Mouse (Mus musculus) urinary bladder, adult 2 months (tissue): ENCODE measurements around the gene Gadd45g. TPM values are rescaled to one million over a fixed set of nuclear protein-coding genes. Genes with fewer than 3 reads are reported as not detected.

ENCODE experiments used
- DNase-seq: peaks from one replicate; pipeline ENCODE4 v3.0.0; 2022; ENCODE audit warnings: low spot score
- polyA plus RNA-seq: library from polyadenylated mRNA; depleted of rRNA; stranded (reverse); fragments of >200 nt; gene quantifications from 2 replicates; pipeline ENCODE4 v1.2.3, GENCODE M21; 2012; rRNA removed

Gene Gadd45g
- polyA plus RNA-seq, 1 experiment, result 122 TPM

DNA sequence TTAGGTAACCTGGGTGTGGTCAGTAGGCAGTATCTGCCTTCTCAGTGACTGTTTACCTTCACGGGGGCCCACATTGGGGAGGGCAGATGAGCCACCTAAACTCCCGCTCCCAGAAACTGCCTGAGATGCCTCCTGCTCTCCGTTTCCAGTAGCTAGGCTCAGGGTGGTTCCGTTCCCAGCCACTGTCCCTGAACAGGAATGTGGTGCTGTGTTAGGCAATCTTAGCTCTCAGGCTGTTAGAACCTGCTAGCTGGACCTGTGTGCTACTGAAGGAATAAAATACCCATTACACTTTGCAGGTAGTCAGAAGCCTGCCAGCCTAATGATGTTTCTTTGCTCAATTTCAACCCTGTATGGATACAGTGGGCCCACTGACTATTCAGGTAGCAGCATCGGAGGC, 37.8 kb downstream of the Gadd45g start:
- DNase-seq, result no peak

DNA sequence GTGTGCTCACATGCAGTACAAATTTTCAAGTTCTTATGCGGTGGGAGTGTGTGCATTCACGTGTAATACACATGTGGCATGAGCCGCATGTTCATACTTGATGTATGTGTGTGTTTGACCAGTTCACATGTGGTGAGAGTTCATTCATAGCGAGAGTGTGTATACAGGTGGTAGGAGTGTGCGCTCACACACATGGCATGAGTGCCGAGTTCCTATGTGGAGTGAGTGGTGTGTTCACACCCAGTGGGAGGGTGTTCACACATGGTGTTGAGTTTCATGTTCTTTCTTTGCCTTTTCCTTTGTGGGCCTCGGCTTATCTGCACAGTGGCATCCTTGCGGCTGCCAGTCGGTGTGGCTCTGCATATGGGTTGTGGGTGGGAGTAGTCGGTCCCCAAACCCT, 39.1 kb downstream of the Gadd45g start:
- no peak for DNase-seq

- no peak for DNase-seq
Measured at GRCm38 (mm10) chr13:51886085-51886484, 39.6 kb downstream of the Gadd45g start.

DNA sequence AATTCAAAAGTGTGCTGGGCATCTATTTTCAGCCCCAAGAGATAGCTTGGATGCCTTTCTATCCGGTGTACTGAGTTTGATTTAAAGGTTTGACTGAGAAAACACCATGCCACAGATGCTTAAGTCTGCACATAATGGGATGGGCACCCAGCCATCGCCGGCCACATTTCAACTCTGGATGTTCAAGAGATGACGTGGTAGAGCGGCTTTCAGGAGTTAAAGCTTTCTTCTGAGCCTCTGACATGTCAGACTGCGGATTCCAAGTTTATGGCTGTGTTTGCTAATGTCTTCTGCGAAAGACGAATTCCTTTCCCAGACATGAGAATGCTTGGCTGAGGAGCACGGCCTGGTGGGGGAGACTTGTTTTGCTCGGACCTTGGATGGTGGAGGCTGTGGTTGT, 40.2 kb downstream of the Gadd45g start:
- no peak for DNase-seq

DNA sequence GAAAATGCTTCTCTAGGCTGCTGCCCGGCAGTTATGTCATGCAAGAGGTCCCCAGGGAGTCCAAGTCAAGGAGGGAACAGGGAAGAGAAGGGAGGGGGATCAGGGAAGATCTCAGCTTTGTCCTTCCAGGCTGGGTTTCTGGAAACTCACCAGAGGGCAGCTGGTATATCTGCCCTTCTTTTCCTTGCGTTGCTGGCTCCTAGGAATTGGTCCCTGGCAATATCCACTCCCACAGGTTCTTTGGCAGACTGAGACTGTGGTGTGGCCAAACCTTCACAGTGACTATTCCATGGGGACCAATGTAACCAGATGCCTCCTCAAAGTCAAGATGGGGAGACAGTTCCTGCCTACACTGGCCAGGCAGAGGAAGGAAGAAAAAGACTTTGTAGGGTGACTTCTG, 41.9 kb downstream of the Gadd45g start:
- no peak for DNase-seq

- DNase-seq, result no peak
Measured at GRCm38 (mm10) chr13:51891825-51892532, 45.5 kb downstream of the Gadd45g start.

DNA sequence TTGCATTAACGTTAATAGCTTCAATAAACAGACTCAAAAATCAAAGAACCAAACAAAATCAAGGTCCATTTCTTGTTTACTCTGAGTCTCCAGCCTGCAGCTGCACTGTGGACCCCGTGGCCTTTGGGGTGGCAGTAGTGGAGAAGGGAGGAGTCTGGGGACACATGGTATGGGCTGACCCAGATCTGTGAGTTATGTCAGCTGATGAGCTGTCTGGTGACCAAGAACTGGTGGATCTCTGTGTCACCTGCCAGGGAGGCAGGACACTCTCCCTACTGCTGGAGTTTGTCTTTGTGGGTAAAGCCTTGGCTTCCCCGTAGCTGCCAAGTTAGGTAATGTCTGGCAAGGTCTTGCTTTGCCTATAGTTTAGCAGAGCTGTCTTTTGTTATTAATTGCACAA, 51.1 kb downstream of the Gadd45g start:
- DNase-seq, result no peak

Other genes starting within 250 kb of the Gadd45g start
- gene Cks2, start 201.4 kb upstream of the Gadd45g start, polyA plus RNA-seq, result 12.4 and 18.6 TPM in 2 replicates
- gene Secisbp2, start 195.0 kb upstream of the Gadd45g start, polyA plus RNA-seq, result 20.9 and 26.0 TPM in 2 replicates
- gene Sema4d, start 52.9 kb upstream of the Gadd45g start, polyA plus RNA-seq, result 6.1 and 8.1 TPM in 2 replicates